Mouse (Mus musculus): ENCODE results near the gene Vrk2.

Gene Vrk2

DNA sequence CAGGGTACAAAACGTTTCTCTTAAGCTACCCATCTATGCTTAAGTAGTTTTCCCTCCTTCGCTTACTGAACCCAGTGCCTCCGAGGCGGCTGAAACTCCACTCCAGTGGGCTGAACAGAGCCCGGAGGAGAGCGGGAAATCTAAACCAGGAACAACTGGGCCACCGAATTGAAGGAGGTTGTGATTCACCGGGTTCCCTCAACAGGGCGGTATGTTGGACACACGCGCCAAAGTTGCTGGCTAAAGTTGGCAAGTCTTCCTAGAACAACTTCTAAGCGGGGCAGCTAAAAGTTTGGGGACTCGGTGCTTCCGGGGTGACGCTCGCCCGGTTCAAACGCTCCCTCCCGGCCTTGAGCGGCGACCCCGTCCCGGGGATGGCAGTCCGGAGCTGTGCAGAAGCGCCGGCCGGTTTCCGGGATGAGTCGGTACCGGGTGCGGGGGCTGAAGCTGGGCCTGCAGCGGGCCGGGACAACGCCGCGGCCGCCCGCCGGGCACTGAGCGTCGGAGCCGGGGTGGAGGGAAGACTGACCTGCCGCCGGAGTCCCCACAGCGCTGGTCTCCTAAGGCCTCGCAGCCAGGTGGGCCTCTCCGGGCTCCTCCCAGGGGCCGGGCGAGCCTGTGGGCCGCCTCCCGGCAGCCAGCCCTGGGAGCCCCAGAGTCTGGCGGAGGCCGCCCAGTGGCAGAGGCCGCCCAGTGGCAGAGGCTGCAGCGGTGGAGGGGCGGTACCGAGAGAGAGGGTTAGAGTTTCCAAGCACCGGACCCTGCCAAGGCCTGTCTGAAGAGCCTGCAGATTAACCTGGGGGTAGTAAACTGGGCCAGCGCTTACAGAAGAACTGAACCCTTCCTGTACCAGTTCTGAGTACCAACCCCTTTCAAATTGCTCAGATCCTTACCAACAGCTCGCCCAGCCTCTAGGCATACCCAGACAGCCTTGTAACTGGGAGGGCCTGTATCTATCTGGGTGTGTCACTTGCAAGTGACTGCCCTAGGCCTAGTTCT lies at the start of gene Vrk2, which contains the start of gene Gm6899:
Vrk2 (minus strand) TSS at position 939 of the 999 bp plus-strand sequence.
Gm6899 (plus strand) TSS at position 181 of the 999 bp plus-strand sequence.
- DNase-seq = peak; percentile 88

DNA sequence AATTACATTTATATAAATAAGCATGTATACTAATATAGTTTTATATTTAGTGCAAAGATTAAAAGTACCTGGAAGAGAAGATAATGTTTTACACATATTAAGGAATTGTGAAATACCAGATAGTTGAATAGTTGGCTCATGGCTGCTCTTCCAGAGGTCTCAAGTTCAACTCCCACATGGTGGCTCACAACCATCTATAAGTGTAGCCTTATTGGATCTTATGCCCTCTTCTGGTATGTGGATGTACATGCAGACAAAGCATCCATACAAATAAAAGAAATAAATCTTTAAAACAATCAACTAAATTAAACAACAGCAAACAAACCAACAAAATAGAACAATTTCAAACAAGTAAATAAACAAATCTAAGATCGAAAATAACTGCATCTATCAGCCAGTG lies 48.3 kb upstream of the Vrk2 start:
- DNase-seq = no peak

DNA sequence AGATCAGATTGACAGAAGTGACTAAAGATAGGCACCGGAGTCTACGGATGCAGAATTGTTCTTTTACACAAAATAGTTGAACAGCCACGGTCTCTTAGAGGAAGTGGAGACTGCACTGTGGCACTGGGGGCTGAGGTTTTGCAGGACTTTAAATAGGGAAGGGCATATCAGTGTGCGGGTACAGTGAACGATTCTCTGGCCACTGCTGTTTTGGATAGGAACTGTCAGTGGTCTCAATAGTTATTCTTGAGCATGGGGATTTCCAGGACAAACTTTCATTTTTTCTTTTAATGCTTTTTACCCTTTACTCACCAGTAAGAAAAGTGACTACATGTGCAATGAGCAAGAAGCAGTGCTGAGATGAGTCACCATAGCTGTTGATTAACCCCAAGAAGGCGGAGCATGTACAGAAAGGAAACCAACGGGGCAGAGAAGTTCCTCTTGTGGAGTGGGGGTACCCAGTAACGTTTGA lies 46.6 kb upstream of the Vrk2 start:
- DNase-seq = no peak

DNA sequence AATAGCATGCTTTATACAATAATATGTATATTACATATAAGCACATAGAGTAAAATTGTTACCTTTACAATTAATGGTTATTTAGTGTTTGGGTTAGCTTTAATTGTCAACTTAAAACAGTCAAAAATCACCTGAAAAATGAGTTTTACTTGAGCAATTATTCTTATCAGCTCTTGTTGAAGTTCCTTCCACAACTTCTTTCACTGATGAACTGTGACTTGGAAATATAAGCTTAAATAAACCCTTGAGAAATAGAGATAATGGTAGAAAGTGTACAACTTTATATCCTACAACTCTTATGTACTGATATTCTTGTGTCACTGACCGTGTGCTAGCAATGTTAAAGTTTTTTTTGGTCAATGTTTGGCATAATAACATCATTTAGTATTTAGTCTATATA lies 42.4 kb upstream of the Vrk2 start:
- DNase-seq = no peak

DNA sequence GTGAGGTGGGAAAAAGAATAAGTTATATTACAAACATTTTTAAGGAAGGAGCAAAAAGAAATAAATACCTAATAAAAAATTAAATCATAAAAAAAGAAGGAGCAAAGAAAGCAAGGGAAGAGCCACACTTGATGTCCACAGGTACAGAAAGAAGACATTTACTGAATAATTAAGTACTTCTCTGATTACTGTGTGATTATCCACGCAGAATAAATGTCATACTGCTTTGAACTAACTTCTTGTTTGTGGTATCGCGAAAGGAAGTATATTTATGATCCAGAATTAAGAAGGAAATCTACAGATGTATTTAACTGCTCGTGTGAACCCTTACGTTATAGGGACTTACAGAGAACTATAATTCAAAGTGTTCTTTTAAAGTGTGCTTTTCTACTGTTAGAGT lies 28.9 kb upstream of the Vrk2 start:
- DNase-seq = no peak

DNA sequence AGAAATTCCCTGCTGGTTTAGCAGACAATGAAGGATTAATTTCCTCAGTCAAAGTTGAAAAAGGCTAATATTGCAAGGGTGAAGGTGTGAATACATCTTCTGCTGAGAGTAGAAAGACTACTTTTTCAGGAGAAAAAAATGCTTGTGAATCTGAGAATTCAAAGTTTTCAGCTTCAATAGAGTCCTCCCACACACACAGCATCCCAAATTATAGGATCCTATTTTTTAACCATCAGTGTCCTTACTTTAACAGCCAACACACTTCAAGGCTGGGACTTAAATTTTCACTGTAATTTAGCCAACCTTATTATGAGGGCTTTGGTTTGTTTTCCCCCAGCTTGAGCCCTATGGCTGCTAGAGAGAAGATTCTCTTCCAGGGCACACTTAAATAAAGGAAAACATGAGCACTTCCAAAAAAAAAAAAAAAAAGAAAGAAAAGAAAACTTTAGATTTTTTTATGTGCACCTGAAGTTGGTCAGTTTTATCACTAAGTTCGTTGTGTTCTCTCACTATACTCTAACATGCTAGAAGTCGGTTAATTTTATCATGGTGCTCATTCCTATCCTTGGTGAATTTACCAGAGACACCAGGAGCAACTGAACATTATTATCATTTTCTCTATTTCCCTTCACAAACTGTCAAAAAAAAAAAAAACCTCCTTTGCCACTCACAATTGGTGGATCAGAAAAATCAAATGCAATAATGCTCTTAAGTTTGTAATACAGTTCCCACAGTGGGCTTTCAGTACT lies 24.9 kb upstream of the Vrk2 start:
- DNase-seq = no peak

DNA sequence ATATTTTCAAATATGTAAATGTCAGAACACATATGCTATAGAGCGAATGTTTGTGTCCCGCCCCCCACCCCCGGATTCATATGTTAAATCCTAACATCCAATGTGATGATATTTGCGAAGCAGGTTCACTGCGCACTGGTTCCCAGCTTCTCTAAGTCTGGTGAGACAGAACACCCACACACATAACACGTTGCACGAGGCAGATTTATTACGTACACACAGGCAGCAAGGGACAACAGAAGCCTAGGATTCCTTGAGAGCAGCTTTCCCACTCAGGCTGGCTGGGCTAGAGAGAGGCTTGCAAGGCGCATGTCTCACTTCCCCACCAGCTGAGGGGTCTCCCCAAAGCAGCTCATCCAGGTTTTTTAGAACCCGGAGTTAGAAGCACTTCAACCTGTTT lies 15.0 kb upstream of the Vrk2 start:
- no peak for DNase-seq

DNA sequence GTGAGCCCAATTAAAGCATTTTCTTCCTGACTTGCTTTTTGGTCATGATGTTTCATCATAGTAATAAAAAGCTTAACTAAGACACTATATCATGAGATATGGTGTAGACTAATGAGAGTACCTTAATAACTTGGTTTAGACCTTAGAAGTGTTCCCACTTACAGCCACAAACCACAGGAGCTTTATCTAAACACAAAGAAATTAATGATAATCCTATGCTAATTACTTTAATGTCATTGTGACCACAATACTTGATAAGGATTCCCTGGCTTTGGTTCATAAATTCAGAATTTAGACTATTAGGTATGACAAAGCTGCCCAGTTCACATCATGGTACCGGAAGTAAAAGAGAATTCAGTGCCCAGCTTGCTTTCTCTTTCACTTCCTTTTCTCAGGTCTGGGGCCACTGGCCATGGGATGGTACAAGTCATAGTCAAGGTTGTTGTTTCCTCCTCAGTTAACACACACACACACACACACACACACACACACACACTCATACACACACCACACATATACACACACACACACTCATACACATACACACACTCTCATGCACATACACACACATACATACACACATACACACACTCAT lies 10.4 kb upstream of the Vrk2 start:
- DNase-seq = no peak

DNA sequence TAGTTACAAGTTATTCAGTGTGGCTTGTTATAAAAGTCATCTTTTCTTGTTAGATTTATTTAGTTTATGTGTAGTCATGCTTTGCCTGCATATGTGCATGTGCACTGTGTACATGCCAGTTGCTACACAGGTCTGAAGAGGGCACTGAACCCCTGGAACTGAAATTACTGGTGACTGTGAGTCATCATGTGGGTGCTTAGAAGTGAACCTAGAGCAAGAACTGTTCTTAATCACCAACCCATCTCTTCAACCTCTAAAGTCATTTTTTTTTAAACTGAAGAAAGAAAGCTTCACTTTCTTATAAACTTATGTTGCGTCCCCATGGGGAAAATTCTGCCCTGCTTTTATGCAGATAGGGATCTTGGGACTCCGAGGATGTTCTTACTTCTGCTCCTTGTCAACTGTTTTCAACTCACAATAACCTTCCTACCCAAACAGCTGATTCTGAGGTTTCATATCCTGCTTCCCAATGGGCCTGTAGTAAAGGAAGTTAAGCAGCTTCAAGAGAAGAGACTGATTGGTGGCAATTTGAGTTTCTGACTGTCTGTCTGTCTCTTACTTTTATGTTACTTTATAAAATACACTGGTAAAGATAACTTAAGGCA lies 7.9 kb upstream of the Vrk2 start:
- DNase-seq = no peak

DNA sequence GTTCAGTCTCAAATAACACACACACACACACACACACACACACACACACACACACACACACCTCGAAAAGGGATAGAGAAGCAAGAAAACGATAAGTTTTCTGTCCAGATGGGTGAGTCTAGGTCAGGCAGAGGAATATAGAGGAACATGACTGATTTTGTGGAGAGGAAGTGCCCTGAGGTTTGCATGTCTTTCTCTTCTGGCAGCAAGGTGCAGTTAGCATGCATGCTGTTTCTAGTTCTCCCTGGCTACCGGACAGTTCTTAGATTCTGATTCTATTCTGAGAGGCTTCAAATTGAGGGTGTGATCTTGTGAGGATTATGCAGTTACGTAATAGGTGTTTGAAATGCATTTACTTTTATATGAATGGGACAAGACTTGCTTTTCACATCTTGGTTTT lies 6.9 kb upstream of the Vrk2 start:
- no peak for DNase-seq

DNA sequence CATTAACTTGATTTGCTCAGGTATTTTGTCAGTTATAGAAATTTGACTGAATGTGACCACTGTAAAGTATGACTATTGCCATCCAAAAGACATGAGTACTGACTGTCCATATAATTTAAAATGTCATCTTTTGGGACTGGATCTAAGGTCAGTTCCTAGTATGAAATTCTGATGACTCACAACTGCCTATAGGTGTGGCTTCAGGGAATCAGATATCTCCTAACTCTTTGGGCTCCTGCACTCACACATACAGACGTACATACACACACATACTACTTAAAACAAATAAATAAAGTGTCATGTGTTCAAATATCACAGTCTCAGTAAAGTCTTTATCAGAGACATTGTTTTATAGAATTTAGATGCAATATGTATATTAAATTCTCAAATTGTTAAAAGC lies 5.1 kb upstream of the Vrk2 start:
- no peak for DNase-seq

DNA sequence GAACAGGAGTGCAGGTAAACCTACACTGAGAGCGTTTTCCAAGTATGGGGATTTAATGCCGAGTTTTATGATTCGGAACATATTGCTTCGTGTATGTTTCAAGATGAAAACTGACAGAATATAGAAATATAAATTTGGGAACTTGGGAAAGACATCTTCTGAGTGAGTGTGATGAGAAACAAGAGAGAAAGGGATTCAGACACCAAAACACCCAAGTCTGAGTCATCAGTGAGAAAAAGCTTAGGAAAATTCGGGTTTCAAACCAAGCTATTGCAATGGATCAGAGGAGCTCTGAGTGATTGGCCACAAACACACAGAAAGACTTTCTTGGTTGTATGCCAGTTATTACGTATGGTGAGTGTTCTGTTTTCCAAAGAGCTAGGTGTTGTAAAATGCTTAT lies 4.0 kb upstream of the Vrk2 start:
- DNase-seq = no peak

DNA sequence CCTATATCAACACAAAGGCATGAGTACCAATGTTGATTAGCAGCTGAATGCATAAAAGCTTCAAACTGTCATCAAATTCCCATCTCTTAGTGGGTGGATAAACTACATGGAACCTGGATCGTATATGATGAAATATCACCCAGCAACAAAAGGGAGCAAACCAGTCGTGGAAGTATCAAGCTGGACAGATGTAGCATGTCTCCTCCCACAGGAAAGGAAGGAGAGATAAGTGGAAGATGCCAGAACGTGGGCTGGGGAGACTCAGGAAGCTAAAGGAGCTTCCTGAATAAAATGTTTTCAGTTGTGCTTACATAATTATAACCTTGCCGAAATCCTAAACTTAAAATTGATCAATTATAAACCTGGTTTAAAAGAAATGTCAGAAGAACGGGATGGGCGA lies 3.3 kb upstream of the Vrk2 start:
- no peak for DNase-seq

DNA sequence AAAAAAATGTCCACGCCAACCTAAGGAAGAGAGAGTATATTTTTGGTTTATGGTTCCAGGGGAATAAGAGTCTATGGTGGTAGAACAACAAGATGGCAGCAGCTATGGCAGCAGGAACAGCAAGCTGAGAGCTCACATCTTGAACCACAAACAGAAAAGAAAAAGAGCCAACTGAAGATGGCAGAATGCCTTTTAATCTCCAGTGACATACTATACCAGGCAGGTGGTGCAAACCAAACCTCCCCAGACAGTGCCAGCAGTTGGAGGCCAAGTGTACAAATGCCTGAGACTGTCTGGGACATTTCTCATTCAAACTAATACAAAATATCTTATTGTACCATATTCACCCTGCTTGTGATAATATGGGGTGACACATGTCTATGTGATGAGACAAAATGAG lies 2.4 kb upstream of the Vrk2 start:
- no peak for DNase-seq

DNA sequence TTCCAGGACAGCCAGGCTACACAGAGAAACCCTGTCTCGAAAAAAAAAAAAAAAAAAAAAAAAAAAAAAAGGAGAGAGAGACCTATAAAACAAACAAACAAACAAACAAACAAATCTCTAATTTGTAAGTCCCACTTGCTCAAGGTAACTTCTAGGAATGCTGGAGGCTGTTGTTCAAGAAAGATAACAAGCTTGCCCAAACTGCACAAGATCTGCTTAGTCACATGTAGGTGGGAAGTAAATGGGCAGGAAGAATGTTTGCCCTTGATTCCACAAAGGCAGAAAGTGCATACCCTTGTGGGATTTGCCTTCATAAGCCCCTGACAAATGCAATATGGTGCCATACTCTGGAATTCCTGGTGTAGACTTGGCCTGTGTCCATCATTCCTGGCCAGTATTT lies 688 bp upstream of the Vrk2 start:
- DNase-seq = no peak

DNA sequence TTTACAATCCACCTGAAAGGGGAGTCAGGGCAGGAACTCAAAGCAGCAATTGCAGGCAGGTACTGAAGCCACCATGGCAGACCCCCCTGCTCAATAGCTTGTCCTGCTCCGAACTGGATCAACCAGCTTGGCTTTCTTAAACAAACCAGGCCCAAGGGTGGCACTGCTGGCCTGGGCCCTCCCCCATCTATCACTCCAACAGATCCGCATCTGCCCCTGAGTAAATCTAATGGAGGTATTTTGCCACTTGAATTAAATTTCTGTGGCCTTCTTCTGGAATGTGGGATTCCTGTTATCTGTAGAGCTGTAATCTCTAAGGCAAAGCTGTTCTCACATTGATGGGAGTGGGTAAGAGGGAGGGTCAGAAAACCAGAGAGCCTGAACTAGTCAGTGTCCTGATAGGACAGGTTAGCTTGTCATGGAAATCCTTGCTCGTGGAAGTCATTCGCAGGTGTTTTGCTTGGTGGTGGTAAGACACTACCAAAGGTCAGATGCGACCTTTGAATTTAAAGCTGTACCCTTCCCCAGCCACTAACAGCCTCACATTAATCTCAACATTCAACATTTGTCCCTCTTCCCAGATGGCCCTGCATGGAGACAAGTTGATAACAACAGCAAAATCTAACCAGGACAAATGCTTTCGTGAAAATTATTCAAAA lies 1.3 kb downstream of the Vrk2 start:
- DNase-seq = no peak

DNA sequence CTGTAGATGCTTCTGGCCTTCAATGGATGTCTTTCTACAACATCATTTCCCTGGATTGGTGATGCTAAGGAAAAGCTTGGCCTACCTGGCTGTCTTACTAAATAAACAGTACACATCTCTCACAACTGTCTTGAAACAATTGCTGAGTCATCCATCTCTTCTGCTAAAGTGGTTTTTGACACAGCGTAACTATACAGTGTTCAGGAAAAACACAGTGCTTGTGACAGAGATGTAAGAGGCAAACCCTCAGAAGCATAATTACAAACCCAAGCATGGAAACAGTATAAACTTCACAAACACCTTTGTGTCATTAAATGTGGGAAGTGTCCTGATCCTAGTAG lies 6.6 kb downstream of the Vrk2 start:
- DNase-seq = no peak

DNA sequence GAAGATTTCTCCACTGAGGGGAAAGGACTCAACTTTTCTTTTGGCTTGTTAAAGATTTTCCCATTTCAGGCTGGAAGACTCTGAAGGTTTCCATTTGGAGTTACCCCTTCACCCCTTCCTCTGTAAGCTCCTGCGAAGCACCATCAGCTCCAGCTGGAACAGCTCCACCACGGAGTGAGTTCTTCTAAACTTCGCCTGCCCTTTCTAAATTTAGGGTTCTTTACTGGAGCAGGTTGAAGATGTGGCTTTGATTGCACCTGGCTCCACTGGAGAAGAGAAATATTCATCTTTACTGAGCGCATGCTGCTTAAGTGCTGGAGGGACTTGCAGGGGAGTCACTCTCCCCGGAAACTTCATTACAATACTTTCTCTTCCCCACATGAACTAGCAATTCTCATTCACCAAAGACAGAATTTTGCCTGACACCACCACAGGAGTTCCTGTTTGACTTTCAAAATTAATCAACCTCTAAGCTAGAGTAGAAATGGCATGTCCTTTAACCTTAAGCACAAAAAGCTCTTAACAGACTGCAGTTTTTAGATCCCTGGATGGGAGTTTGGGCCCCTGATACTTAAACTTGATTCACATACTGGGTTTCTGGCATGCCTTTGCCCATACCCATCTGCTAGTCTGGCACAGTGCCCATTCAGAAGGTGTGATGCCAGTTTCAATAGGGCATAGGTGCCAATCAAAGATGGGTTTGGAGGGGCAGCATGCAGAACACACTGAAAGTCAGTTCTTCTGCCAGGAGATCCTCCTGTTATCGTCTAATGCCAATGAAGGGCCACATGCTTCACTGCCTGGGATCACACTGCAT lies 7.2 kb downstream of the Vrk2 start:
- DNase-seq = no peak

DNA sequence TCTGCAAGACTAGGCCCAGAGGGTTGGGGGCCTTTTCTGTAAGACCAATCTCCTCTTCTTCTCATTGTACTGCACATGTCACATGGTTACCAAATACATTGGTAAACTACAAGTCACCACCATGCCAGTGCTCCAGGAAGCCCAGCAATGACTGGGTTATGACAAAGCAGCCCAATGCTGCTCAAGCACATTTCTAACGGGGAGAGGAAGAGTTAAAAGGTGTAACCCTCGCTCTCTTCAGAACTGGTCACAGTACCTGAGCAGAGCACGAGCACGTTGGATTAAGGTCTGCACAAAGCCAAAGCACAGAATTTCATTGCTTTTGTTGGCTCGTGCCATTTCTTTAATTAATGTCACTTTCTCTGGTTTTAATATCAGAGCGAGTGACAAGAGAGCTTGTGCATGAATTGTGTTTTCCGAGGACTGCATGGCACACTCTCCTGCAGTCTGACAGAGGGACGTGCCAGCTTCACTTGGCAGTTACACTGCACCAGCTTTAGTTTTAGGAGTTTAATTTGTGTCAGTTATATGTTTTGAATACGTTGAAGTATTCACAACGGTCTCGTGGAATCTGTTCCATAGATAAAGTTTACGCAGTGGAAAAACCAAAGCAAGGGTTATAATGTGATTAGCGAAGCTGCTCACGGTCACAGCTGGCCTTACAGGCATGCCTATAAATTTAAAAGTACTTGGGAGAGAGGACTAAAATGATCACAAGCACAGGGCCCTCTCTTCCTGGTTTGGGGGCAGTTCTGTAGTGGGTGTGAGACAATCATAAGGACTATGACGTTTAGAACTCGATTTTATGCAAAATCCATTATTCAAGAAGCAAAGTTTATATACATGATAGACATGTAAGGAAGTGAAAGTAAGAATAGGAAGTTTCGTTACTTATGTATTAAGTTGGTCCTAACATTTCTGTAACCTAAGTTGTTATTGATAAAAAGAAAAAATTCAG lies 8.1 kb downstream of the Vrk2 start:
- no peak for DNase-seq

DNA sequence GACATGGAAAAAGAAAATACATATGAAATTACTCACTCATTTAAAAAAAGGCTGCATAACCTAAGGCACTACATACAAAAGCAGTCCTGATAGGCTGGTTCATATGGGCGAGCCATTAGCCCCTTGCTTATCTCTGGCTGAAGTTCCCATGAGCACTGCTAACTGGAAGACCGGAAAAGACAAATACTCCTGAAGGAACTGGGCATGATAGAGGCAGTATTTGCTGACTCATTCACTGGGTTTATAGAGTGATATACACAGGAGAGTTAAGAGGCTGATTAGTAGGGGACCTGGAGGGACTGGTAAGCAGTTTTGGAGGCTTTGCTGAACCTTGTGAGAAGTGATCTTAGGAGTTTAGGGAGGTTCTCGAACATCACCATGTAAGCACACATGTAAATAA lies 42.2 kb downstream of the Vrk2 start:
- no peak for DNase-seq

DNA sequence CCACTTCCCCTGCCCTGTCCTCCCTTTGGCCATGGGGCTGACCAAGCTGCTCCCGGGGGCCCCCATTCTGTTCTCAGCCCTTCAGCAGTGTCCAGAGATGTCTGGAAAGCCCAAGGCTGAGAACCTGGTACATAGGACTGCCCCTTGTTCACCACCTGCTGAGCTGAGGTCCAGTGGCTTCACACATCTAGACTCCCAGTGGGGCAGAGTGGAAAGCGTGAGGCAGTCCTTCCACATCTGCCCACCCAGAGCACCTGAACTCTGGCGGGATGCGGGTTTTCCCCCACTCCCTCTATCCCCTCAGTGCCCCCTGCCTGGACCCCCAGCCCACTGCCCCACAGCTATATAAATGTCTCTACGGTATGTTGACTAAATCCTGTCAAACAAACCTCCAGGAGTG lies 56.0 kb downstream of the Vrk2 start:
- no peak for DNase-seq

Measured in kidney, postnatal 10 days (tissue).